ENCODE assay signal across 8 mouse cellular contexts in the genomic region with DNA sequence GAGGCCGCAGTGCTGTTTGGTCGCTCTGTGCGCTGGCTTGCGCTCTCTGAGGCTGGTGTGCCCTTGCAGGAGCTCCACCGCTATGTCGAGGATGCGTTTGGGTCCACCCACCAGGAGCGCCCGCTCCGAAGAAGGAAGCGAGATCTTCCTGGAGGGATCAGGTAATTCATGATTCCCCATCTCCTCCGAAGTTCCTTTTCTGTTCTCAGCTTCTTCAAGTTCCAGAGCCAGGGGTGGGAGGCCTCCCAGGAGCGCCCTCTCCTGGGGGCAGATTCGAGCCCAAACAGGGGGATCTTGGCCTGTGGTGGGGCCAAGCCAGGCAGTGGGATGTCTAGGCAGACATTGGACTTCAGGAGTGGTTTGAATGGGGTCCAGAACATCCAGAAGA. TPM values are rescaled to one million over a fixed set of nuclear protein-coding genes. Genes with fewer than 3 reads are reported as not detected.
DNase-seq lines count a peak whose midpoint lies in the region; ATAC-seq lines count a peak whose summit lies in the region.

No protein-coding gene starts in this region.

- peak; percentile 76 for DNase-seq in ES-CJ7 (ENCODE audit: low read depth, low spot score)
- DNase-seq in adrenal gland, postnatal 25 days = peak; percentile 51
- peak; percentile 31 to 47 for DNase-seq in heart, postnatal 14 days
- no peak for DNase-seq in left cerebral cortex, adult 18-20 months (ENCODE audit: low spot score in 2 of 2)
- DNase-seq in urinary bladder, postnatal 36 days (ENCODE audit: low spot score in 2 of 2) = no peak
- no peak for DNase-seq in frontal cortex, postnatal 10 days (ENCODE audit: low spot score in 2 of 2)

- H3K4me2 ChIP-seq in limb, embryonic 15.5 days = peak overlapping the region; percentile 67
- peak overlapping the region; percentile 83 for H3K4me2 ChIP-seq in midbrain, embryonic 15.5 days

- peaks cover 43% of the 10 kb centered on the region for H3K4me1 ChIP-seq in limb, embryonic 15.5 days
- H3K4me1 ChIP-seq in midbrain, embryonic 15.5 days = peaks cover 15% of the 10 kb centered on the region

- H3K27ac ChIP-seq in limb, embryonic 15.5 days = peak overlapping the region; percentile 95
- H3K27ac ChIP-seq in midbrain, embryonic 15.5 days = no peak overlapping the region

- peaks cover 18% of the 10 kb centered on the region for H3K27me3 ChIP-seq in limb, embryonic 15.5 days
- H3K27me3 ChIP-seq in midbrain, embryonic 15.5 days (replicated peaks) = peaks cover 8% of the 10 kb centered on the region; the same call in 1 of the 2 replicates

- no peaks in the 10 kb centered on the region for H3K9me3 ChIP-seq in limb, embryonic 15.5 days
- H3K9me3 ChIP-seq in midbrain, embryonic 15.5 days = no peaks in the 10 kb centered on the region

- no peak overlapping the region; the same call in 1 of the 2 replicates for H3K9ac ChIP-seq in limb, embryonic 15.5 days
- no peak overlapping the region for H3K9ac ChIP-seq in midbrain, embryonic 15.5 days

- intact Hi-C loops in heart, postnatal 14 days (cut with DNase I) = loop anchor here (2.0 to 5.0 kb wide), 2 partner anchors 52 to 112 kb away; partner anchors contain the start of genes Cyth2 and Kdelr1

- H3K4me3 ChIP-seq in limb, embryonic 15.5 days = peak overlapping the region; percentile 43
- H3K4me3 ChIP-seq in midbrain, embryonic 15.5 days = peak overlapping the region; percentile 49

- H3K36me3 ChIP-seq in limb, embryonic 15.5 days = 0 out of 2 replicates have a peak, but pooled peaks cover 3% of the 10 kb centered on the region
- H3K36me3 ChIP-seq in midbrain, embryonic 15.5 days (replicated peaks) = no peaks in the 10 kb centered on the region

- no peak for ATAC-seq in limb, embryonic 15.5 days (ENCODE audit: insufficient number of reproducible peaks, low FRiP score, low TSS enrichment, low read depth)
- ATAC-seq in midbrain, embryonic 15.5 days (replicated peaks) = no peak

- WGBS in limb, embryonic 15.5 days = 23% methylated on average over 14 of the region's 14 CpGs
- 14% methylated on average over 14 of the region's 14 CpGs for WGBS in midbrain, embryonic 15.5 days

RNA-seq across cellular contexts. Expression of gene Ccdc114, which starts 0.6 kb away (rescaled TPM):
- total RNA-seq in adrenal gland, postnatal 25 days (2021) = 26.4 and 27.9 TPM in 2 replicates
- 1 to 10 TPM; 2.0 to 2.2 TPM for total RNA-seq in heart, postnatal 14 days (2021)
- polyA plus RNA-seq in limb, embryonic 15.5 days (2015; fragmentation: Nextera tagmentation; extraction: Ambion mirVana) = 3.5 and 3.6 TPM in 2 replicates
- polyA plus RNA-seq in midbrain, embryonic 15.5 days (2015; fragmentation: Nextera tagmentation; extraction: Ambion mirVana) = 6.0 TPM in 2 replicates
- total RNA-seq in left cerebral cortex, adult 18-20 months (2021) = 1 to 10 TPM; 2.6 to 2.7 TPM

RNA-seq across cellular contexts. Expression of gene Emp3, which starts 3.2 kb away (rescaled TPM):
- total RNA-seq in adrenal gland, postnatal 25 days (2021) = 231 and 241 TPM in 2 replicates
- total RNA-seq in heart, postnatal 14 days (2021) = 10 to 100 TPM; 25.7 to 32.4 TPM
- polyA plus RNA-seq in limb, embryonic 15.5 days (2015; fragmentation: Nextera tagmentation; extraction: Ambion mirVana) = 328 and 364 TPM in 2 replicates
- 35.2 and 40.3 TPM in 2 replicates for polyA plus RNA-seq in midbrain, embryonic 15.5 days (2015; fragmentation: Nextera tagmentation; extraction: Ambion mirVana)
- total RNA-seq in left cerebral cortex, adult 18-20 months (2021) = 1 to 10 TPM; 5.5 to 8.4 TPM

RNA-seq across cellular contexts. Expression of gene Tmem143, which starts 27.7 kb away (rescaled TPM):
- total RNA-seq in adrenal gland, postnatal 25 days (2021) = 53.0 and 61.3 TPM in 2 replicates
- 10 to 100 TPM; 77.4 to 79.3 TPM for total RNA-seq in heart, postnatal 14 days (2021)
- polyA plus RNA-seq in limb, embryonic 15.5 days (2015; fragmentation: Nextera tagmentation; extraction: Ambion mirVana) = 4.4 and 5.5 TPM in 2 replicates
- 7.7 and 10.2 TPM in 2 replicates for polyA plus RNA-seq in midbrain, embryonic 15.5 days (2015; fragmentation: Nextera tagmentation; extraction: Ambion mirVana)
- total RNA-seq in left cerebral cortex, adult 18-20 months (2021) = 10 to 100 TPM; 20.9 to 22.0 TPM

RNA-seq across cellular contexts. Expression of gene Syngr4, which starts 27.9 kb away (rescaled TPM):
- 0.70 TPM in 1 of 2 replicates, not detected in the other for total RNA-seq in adrenal gland, postnatal 25 days (2021)
- total RNA-seq in heart, postnatal 14 days (2021) = not detected
- 0.49 and 0.86 TPM in 2 replicates for polyA plus RNA-seq in limb, embryonic 15.5 days (2015; fragmentation: Nextera tagmentation; extraction: Ambion mirVana)
- polyA plus RNA-seq in midbrain, embryonic 15.5 days (2015; fragmentation: Nextera tagmentation; extraction: Ambion mirVana) = 0.22 TPM in 1 of 2 replicates, not detected in the other
- not detected for total RNA-seq in left cerebral cortex, adult 18-20 months (2021)

RNA-seq across cellular contexts. Expression of gene Grin2d, which starts 46.2 kb away (rescaled TPM):
- total RNA-seq in adrenal gland, postnatal 25 days (2021) = 0.43 and 1.2 TPM in 2 replicates
- under 1 TPM; 0.34 to 0.41 TPM for total RNA-seq in heart, postnatal 14 days (2021)
- polyA plus RNA-seq in limb, embryonic 15.5 days (2015; fragmentation: Nextera tagmentation; extraction: Ambion mirVana) = 0.48 and 0.68 TPM in 2 replicates
- polyA plus RNA-seq in midbrain, embryonic 15.5 days (2015; fragmentation: Nextera tagmentation; extraction: Ambion mirVana) = 2.7 and 3.9 TPM in 2 replicates
- total RNA-seq in left cerebral cortex, adult 18-20 months (2021) = 10 to 100 TPM; 10.7 to 10.9 TPM

Comparison
In these comparisons a context has a peak if more than half of its experiments do, and no peak if none do; other contexts are left out.
1. DNase-seq: peak in ES-CJ7 (single experiment), adrenal gland, postnatal 25 days (single experiment) and heart, postnatal 14 days (2 of 2); none in left cerebral cortex, adult 18-20 months (0 of 2), urinary bladder, postnatal 36 days (0 of 2) and frontal cortex, postnatal 10 days (0 of 2).